Mouse (Mus musculus) heart, adult 2 months (tissue): ENCODE results near the gene 4930550C14Rik.

ENCODE experiments used
- CTCF ChIP-seq: fragments of 200-600 bp; IDR thresholded peaks from 2 replicates; pipeline ENCODE4 v1.8.1; 2022; ENCODE audit warnings: antibody characterized with exemption, mild to moderate bottlenecking, moderate library complexity
- EP300 ChIP-seq: fragments of 200-500 bp; IDR thresholded peaks from 2 replicates; pipeline ENCODE4 v1.6.1; 2011; ENCODE audit warnings: low read depth, low read length, control low read depth; ENCODE audit not compliant: insufficient read depth
- POLR2A ChIP-seq: fragments of 200-500 bp; IDR thresholded peaks from 2 replicates; pipeline ENCODE4 v1.6.1; 2011; ENCODE audit warnings: mild to moderate bottlenecking, low read depth, low read length, control low read depth; ENCODE audit not compliant: insufficient read depth

- no peak for TF ChIP-seq CTCF
- TF ChIP-seq POLR2A = no peak
- no peak for TF ChIP-seq EP300
Measured at GRCm38 (mm10) chr9:53422133-53422896, 20.2 kb downstream of the 4930550C14Rik start.
